Mouse (Mus musculus): ENCODE data around the gene Dtnbp1.

The Dtnbp1 gene

DNA sequence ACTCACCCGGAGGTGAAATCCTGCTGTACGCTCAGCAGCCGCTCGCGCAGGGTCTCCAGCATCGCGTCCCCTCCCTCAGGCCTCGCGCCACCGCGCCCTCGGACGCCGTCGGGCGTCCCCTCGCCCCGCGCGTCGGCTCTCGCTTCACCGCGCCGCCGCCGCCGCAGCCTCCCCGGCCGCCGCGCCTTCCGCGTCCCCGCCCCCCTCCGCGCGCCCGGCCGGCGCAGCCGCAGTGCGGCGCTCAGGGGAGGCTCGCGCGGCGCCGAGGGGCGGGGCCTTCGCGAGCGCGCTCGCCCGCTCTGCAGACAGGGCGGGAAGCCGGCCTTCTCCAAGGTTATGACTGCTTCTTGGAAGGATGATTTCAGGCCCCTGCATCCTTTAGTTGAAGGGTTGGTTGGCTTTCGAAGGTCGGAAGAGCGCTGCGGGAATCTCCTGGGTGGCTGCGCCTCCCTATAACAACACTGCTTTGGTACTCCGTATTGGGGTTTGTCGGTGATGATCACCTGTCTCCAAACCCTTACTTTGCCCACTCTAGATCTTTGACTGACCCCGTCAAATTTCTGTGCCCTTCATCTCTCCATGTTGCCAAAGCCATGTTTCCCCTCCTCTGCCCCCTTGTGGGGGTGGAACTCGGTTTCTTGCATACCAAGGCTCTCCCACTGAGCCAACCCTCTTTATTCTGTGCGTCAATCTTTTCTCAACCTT is at the start of gene Dtnbp1:
Dtnbp1 (minus strand) TSS at position 237 of the 705 bp plus-strand sequence.
- DNase-seq (ENCODE audit: low read depth in 1 of 2, low spot score in 2 of 2), result peak in 1 of 2 experiments; percentile 32

DNA sequence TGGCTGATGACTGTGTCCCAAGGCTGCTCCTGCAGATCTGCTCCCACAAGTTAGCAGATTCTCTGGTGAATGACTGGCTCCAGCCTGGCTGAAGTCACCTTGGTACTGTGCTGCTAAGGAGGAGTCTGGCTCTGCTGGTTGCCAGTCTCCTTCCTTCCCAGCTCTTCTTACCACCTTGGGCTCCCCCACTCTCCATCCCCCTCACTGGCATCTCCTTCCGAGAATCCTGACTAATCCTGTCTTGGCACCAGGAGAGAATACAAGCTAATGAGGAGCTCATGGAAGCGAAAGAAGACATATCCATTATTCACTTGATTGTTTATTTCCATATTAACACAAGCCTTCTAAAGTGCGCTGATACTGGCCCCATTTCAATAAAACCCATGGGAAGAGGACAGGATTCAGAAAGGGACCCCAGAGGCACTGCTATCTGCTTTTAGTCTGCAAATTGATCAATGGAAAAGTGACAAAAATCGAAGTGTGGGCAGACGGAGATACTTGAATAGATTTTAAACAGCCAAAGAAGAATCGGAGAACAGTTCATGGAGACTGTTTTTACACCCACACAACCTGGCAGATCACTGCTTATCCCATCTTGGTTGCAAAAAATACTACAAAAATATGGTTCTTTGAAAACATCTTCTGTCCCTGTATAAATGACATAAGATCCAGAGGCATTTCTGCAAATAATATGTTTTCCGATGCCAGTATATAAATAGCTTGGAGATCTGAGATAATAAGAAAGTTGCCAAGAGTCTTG is 47.5 kb upstream of the Dtnbp1 start:
- DNase-seq (ENCODE audit: low read depth in 1 of 2, low spot score in 2 of 2), result no peak

DNA sequence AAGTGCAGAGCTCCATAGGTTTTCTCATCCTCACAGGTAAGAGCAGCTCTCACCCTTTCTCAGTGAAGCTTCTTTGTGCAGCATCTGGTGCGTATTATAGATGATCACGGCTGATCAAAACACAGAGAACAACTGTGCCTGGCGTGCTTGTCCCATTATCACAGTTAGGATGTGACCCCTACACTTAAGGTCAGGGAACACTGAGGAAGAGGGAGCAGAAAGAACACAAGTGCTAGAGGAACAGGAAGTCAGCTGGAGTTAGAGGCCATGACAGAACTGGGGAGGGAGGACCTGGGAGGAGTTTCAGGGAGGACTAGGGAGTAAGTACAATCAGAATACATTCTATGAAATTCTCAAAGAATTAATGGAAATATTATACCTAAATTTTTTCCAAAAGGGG is 41.5 kb upstream of the Dtnbp1 start:
- DNase-seq (ENCODE audit: low read depth in 1 of 2, low spot score in 2 of 2), result no peak

DNA sequence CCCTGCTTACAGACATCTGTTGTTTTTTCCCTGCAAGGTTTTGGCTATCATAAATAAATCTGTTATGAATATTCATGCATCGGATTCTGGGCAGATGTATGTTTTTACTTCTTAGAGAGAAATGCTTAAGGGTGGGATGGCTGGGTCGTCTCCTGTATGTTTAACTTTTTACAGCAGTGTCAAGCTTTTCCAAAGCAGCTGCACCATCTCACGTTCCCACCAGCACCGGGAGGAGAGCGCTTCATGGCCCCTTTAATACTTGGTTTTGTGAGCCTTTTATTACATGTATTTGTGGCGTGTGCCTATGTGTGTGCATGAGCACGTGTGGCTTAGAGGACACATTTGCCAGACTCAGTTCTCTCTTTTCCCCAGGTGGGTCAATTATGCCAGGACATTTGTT is 38.8 kb upstream of the Dtnbp1 start:
- no peak for DNase-seq (ENCODE audit: low read depth in 1 of 2, low spot score in 2 of 2)

DNA sequence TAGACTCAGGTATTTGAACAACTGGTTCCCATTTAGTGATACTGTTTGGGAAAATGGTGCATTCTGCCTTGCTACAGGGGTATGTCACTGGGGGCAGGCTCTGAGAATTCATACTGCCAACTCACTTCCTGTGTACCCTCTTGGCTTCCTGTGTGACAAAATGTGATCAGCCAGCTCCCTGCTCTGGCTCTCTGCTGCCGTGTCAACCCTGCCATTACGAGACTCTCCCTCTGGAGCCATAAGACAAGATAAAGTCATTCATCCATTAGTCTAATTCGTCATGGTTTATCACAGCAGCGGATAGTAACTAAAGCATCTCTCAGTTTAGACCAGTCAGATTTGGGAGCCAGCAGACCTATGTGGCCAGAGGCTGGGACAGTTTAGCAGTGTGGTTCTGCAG is 38.2 kb upstream of the Dtnbp1 start:
- DNase-seq (ENCODE audit: low read depth in 1 of 2, low spot score in 2 of 2), result no peak

DNA sequence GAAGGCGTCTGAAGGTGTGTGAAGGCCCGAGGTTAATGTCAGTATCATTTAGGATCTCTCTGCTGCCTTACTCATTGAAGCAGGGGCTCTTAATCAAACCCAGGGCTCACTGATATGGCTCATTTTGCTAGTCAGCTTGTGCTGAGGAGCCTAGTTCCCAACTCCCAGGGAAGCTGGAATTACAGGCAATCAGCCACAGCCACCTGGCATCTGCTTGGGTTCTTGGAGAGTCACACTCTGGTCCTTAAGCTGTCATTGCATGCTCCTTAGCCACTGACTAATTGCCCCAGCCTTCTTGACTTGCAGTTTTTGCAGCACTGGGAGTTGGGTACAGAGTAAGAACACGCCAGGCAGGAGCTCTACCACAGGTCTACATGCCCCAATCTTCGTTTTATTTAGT is 34.5 kb upstream of the Dtnbp1 start:
- no peak for DNase-seq (ENCODE audit: low read depth in 1 of 2, low spot score in 2 of 2)

DNA sequence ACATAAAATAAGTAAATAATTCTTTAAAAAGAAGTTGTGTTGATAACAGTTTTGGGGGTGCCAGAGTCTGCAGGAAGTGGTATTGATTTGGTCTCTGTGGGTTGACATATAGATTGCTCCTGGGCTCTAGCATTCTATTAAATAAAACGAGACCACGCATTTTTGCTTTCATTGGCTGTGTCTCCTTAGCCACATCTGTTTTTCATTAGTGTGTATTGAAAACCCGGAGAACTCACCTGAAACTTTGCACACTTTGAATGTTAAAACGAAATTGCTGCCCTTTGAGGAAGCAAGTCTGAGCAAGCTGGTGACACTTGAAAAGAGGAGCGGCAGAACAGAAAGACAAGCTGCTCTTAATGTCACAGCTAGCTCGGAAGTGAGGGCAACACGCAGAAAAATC is 32.8 kb upstream of the Dtnbp1 start:
- no peak for DNase-seq (ENCODE audit: low read depth in 1 of 2, low spot score in 2 of 2)

DNA sequence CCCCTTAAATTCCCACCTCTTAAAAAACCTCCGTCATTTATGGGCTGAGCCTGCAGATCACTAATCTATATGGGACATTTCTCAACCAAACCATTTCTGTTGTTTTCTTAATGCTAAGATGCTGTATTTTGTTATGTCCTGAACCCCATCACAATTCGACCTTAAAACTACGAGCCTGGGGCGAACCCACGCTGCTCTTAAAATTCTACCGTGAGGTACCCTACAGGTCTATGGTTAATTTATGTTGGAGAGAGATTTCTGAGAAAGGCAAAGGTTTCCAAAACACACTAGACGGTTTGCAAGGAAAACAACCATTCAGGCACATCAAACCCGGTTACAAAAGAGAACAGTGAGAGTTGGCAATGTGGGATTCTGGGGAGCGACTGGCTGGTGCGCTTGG is 31.4 kb upstream of the Dtnbp1 start:
- DNase-seq (ENCODE audit: low read depth in 1 of 2, low spot score in 2 of 2), result no peak

DNA sequence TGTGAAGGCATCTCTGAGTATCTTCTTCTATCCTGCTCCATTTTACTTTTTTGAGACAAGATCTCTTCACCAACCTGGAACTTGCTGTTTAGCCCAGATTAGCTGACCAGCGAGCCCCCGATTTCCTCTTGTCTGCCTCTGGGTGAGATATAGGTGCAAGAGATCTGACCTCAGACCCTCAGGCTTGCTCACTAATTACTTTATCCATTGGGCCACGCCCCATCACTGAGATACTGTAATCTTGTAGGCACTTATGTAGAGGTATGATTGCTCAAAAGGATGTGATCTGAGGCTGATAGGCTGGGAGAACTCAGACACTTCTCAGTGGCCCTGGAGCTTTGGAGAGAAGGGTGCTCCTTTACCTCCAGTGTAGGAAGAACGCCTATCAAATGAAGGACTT is 30.5 kb upstream of the Dtnbp1 start:
- no peak for DNase-seq (ENCODE audit: low read depth in 1 of 2, low spot score in 2 of 2)

DNA sequence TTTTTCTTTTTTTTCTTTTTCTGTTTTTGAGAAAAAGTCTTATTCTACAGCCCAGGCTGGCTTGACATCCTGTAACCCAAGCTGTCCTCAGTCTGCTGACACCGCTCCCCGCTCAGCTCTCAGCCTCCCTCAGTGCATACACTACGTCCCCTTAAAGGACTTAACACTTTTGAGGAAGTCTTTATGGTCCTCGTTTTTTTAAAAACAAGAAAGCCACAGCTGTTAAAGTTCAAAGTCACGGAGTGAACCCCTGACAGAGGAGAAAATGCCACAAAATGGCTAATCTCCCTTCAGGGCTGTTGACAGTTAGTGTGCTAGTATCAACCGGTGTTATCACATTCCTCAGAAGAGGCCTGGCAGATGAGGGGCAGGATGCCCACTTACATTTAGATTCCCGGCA is 29.8 kb upstream of the Dtnbp1 start:
- no peak for DNase-seq (ENCODE audit: low read depth in 1 of 2, low spot score in 2 of 2)

DNA sequence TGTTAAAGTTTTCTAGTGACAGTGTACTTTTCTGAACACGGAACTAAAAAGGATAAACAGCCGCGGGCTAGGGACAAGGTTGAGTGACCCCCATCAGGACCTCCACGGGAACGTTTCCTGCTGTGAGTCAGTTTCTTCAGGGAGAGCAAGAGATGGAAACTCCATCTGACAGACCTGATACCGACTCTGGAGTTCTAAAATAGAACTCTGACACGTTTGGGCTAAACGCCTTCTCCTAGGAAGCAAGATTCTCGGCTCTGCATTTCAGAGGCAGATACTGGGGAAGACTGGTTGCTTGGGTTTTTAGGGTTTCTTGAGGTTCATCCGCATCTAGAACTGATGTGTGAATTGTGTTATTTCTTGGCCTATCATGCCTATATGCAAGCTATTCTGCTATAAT is 29.4 kb upstream of the Dtnbp1 start:
- DNase-seq (ENCODE audit: low read depth in 1 of 2, low spot score in 2 of 2), result no peak

DNA sequence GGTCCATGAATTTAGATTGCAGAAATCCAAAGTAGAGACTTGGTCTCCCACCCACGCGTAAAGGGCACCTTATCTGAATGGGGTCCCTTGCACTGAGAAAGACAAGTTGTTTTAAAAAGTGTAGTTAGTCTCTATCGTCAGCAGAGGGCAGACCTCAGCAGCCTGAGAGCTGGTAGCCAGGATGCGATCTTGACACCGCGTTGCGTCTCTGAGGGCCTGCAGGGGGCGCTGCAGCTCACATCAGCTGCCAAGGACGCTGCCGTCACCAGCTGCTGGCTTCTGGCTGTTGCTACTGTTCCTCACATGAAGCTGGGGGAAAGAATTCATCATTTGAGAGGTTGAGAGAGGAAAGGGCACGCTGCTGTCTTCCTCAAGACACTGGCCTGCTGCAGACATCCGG is 28.9 kb upstream of the Dtnbp1 start:
- peak; percentile 65 to 79 for DNase-seq (ENCODE audit: low read depth in 1 of 2, low spot score in 2 of 2)

DNA sequence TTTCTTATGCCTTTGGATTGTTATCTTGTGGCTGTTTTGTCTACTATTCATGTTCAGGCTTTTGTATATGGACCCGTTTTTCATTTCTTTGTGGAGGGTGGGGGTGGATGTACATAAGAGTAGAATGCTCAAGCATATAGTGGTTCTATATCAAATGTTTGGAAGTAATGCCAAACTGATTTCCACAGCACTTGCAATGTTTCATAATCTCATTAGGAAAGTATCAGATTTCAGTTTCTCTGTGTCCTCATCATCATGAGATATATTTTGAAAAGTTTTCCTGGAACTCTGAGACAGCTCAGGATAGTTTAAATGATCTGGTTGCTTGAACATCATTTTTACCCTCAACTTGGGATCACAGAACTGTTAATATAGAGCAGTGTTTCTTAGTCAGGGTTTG is 27.8 kb upstream of the Dtnbp1 start:
- DNase-seq (ENCODE audit: low read depth in 1 of 2, low spot score in 2 of 2), result no peak

DNA sequence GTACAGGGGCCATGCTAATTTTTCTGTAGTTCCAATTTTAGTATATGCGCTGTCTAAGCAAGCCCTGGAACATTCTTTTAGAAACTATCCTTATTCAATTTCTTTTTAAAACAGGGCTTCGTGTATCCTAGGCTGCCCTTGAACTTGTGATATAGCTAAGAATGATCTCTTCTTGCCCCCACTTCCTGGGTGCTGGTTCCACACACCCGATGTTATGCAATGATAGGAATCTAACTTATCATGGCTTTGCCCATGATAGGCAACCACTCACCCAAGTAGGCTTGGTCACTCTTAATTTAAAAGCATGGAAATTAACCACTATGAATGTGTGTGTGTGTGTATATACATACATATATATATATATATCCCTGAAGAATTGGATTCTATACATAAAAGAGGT is 24.3 kb upstream of the Dtnbp1 start:
- no peak for DNase-seq (ENCODE audit: low read depth in 1 of 2, low spot score in 2 of 2)

DNA sequence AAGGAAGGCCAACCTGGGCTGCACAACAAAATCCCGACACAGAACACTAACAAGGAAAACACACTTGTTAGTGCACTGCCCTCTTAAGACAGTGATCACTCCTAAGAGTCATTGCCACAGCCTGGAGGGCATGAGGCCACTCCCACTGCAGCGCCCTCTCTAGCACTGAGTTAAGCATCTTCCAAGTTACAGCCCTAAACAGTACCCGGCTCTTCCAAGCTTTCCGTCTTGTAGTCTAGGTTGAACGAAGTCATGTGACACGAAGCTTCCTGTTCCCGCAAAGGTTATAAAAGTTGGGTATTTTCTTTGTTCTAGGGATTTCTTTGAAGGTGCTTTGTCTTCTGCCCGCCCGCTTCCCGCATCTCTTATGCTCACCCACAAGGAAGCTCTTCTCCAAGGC is 22.9 kb upstream of the Dtnbp1 start:
- no peak for DNase-seq (ENCODE audit: low read depth in 1 of 2, low spot score in 2 of 2)

DNA sequence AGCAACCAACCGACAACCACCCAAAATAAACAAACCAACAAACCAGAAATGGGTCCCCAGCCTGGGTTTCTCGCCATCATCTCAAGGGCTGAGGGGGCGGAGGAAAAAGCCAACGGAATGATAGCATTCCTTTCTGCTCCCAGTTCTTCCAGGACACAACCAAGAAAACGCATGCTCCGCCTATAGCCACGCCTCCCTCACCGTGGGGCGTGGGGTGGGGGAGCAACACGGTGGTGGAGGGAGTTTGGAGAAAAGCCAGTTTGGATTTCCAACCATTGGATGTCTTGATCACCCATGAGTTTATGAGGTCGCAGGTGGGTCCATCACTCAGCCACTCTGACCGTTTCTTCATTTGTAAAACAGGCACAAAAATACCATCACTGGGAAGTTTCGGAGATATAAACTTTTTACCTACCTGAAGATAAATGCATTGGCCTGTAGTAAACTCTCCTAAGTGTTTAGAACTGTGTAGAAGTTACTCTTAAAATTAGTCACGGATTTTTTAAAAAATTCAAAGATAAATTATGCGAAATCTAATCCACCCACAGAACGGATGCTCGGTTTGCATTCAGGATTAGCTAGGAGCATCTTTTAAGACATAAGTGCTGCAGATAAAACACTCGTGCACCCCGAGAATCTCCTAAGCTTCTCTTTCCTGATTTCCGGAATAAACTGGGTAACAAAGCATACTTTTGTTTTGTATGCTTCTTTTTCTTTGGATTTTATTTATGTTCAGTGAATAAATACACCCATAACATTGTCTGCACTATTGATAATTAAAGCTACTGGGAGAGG is 21.6 kb upstream of the Dtnbp1 start:
- no peak for DNase-seq (ENCODE audit: low read depth in 1 of 2, low spot score in 2 of 2)

DNA sequence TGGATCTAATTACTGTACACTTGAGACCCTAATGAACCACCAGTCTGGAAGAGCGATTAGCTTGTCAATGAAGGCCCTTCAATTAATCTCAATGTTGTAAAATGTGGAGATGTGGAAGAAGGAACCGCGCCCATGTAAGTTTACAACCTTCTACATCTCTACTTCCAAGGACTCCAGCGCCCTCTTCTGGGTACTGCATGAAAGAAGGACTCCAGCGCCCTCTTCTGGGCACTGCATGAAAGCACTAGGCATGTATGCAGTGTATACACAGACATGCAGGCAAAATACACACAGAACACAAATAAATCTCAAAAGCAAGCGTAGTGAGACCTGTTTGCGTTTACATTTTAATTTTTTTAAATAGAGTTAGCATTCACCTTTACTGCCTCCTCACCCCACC is 6.2 kb upstream of the Dtnbp1 start:
- DNase-seq (ENCODE audit: low read depth in 1 of 2, low spot score in 2 of 2), result peak in 1 of 2 experiments; percentile 42

DNA sequence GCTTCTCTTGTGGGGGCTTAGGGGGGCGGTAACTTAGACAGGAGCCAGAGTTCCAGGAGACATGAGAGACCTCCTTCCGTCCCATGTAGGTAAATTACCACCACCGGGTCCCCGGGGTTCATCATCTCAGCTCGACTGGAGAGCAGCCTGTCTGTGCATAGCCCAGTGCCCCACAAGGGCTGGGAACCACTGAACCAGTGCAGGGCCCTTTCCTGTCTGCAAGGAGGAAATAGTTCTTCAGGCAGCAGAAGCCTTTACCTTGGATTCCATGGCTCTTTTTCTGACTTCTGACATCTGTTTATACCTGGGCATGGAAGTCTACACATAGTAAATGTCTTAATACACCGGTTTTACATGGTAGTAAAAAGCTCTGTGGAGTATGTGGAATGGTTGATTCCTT is 5.8 kb upstream of the Dtnbp1 start:
- no peak for DNase-seq (ENCODE audit: low read depth in 1 of 2, low spot score in 2 of 2)

DNA sequence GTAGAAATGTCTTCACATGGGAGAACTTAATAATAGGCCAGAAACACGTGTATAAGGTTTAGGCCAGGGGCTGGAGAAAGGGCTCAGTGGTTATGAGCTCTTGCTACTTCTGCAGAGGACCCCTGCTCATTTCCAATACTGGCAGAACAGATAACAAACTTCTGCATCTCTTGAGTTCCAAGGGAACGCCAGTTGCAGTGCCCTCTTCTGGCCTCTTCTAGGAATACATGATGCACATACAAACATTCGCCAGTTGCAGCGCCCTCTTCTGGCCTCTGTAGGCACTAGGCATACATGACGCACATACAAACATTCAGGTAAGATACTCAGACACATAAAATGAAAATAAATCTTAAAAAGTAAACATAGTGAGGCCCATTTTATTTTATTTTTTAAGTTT is 4.5 kb upstream of the Dtnbp1 start:
- no peak for DNase-seq (ENCODE audit: low read depth in 1 of 2, low spot score in 2 of 2)

DNA sequence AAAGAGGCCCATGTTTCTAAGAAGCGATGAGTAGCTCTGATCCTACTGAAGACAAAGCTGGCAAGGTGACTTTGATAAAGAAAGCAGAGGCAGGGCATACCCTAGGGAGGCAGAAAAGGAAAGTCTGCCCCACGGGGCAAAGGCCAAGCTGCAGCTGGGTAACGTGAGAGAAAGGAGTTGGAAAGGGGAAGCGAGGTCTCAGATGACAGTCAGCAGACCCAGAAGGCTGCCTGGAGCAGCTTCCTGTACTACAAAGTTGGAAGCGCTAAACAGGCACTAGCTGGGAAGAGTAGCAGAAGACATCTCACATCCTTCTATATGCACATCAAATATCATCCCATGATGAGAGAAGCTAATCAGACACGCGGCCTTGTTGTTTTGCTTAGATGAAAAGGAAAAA is 3.9 kb upstream of the Dtnbp1 start:
- DNase-seq (ENCODE audit: low read depth in 1 of 2, low spot score in 2 of 2), result peak; percentile 31 to 36

DNA sequence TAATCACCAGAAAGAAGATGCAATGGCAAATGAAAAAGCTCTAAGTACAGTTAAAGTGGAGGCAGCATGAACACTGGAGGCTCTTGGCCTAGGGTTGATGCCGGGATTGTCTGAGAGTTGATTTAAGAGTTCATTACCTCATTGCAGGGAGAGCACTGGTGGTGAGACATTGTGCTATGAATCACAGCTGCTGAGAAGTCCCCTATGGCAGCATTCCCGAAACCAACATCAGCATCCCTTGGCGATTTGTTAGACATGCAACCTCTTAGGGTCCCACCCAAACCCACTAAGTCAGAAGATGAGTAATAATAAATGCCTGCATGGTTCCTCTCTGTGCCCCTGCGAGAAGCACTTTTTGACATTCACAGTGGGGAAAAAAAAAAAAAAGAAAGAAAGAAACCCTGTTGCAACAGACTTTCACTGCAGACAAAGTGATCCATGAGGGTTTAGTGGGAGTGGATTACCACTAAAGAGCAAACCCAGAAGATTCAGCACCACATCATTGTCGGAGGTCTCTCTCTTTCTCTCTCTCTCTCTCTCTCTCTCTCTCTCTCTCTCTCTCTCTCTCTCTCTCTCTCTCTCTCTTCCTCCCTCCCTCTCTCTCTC is 3.1 kb upstream of the Dtnbp1 start:
- DNase-seq (ENCODE audit: low read depth in 1 of 2, low spot score in 2 of 2), result no peak

DNA sequence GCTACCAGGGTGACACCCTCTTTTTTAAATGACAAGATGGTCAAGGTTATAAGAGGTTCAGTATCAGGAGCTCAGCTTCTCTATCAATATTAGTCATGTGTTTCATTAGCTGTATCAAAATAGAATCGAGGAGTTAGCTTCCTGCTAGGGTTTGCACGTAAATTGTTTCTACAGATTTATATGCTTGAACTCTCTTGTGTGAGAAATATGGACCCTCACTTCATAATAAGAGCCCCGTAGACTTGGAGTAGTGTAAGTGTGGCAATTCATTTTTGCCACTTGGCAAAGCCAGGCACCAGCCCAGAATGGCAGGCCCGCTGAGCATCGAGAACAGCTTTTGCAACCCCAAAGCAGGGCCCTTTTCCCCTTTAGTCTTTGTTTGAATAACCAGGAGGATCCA is 1.1 kb upstream of the Dtnbp1 start:
- DNase-seq (ENCODE audit: low read depth in 1 of 2, low spot score in 2 of 2), result no peak

Measured in monocyte, adult 2 months (primary cell).